Mouse (Mus musculus) forebrain, embryonic 12.5 days (tissue): ENCODE data around the gene Prex1. TPM values are rescaled to one million over a fixed set of nuclear protein-coding genes. Genes with fewer than 3 reads are reported as not detected.

Experiments
- ATAC-seq: fragments of 200-750 bp; cut with Nextera tagmentation; 2 replicates; pipeline ENCODE4 v1.8.0; 2017; ENCODE audit warnings: moderate TSS enrichment; ENCODE audit not compliant: low FRiP score
- H3K27ac ChIP-seq: fragments of 300-500 bp; sonication (generic); 2 replicates; pipeline ENCODE4 v1.5.1; 2016; ENCODE audit warnings: mild to moderate bottlenecking
- H3K27me3 ChIP-seq: fragments of 300-500 bp; sonication (generic); 2 replicates; pipeline ENCODE4 v1.6.1; 2016; ENCODE audit warnings: mild to moderate bottlenecking
- H3K36me3 ChIP-seq: fragments of 300-500 bp; sonication (generic); replicated peaks from 2 replicates; pipeline ENCODE4 v1.6.1; 2016; ENCODE audit warnings: mild to moderate bottlenecking
- H3K4me1 ChIP-seq: fragments of 300-500 bp; sonication (generic); 2 replicates; pipeline ENCODE4 v1.6.1; 2016
- H3K4me2 ChIP-seq: fragments of 300-500 bp; sonication (generic); 2 replicates; pipeline ENCODE4 v1.6.1; 2016; ENCODE audit warnings: mild to moderate bottlenecking, moderate library complexity
- H3K4me3 ChIP-seq: fragments of 300-500 bp; sonication (generic); replicated peaks from 2 replicates; pipeline ENCODE4 v1.5.1; 2016; ENCODE audit warnings: mild to moderate bottlenecking
- H3K9ac ChIP-seq: fragments of 300-500 bp; sonication (generic); 2 replicates; pipeline ENCODE4 v1.6.1; 2016; ENCODE audit warnings: mild to moderate bottlenecking
- H3K9me3 ChIP-seq: fragments of 300-500 bp; sonication (generic); 2 replicates; pipeline ENCODE4 v1.6.1; 2016
- WGBS: fragments of 180-500 bp; shearing (Covaris S2); methylation state at CpG from one replicate; pipeline ENCODE4 v1.1.7; 2016; 5-methylcytosine and 5-hydroxymethylcytosine counted together
- polyA plus RNA-seq: library from polyadenylated mRNA; unstranded; fragments of >200 nt; fragmentation: Nextera tagmentation; extraction: Ambion mirVana; gene quantifications from 2 replicates; pipeline ENCODE4 v1.2.1, GENCODE M21; 2016

Prex1 gene
- polyA plus RNA-seq, 1 experiment from 2014 or later = 29.9 TPM

DNA sequence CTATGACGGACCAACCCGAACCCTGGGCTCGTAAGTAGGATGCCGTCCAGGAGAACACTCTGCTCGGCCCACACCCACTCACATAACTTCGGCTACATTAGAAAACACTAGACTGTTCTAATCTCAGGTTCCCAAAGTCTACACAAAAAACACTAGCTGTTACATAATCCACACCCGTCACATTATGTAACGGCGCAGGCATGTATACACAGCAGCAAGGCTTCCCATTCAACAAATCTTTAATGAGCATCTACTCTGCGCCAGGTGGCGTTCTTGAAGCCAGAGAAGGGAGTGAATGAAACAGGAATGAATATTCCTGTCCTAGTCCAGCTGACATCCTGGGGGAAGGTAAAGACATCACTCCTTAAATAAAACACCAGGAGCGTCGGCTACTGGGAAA, 12.9 kb downstream of the Prex1 start:
- 89% methylated on average over 13 of the region's 13 CpGs for WGBS
- Histone ChIP-seq H3K9me3 (no peaks in the 10 kb centered on the region), H3K27me3 (no peaks in the 10 kb centered on the region), H3K27ac (no peak overlapping the region), H3K9ac (no peak overlapping the region), H3K4me2 (no peak overlapping the region), H3K4me3 (no peak overlapping the region), H3K4me1 (peaks cover 6% of the 10 kb centered on the region; the same call in 1 of the 2 replicates), H3K36me3 (peaks cover 15% of the 10 kb centered on the region)
- no peak for ATAC-seq

GRCm38 (mm10) chr2:166700116-166700515, 13.5 kb downstream of the Prex1 start:
- Histone ChIP-seq H3K9ac (no peak overlapping the region), H3K27ac (no peak overlapping the region), H3K4me3 (no peak overlapping the region), H3K9me3 (no peaks in the 10 kb centered on the region), H3K4me1 (peaks cover 6% of the 10 kb centered on the region; the same call in 1 of the 2 replicates), H3K4me2 (no peak overlapping the region), H3K27me3 (no peaks in the 10 kb centered on the region), H3K36me3 (peaks cover 9% of the 10 kb centered on the region)
- WGBS = 57% methylated on average over 8 of the region's 8 CpGs
- ATAC-seq = no peak

DNA sequence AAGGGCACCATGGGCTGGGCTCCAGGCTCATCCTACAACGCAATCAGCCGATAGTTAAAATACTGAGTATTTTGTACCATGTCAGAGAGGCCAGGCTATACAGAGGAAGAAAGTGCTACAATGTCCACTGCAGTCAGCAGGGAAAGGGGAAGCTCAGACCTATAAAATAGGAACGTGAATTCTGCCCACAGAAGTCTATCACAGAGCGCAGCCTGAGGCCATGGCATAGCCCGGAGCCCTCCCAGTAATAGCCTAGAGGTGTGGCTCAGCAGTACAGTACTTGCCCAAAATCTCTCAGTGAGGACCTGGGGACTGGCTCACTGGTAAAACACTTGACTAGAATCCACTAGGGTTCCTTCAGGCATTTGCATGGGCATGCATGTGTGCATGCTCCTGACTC, 14.1 kb downstream of the Prex1 start:
- peaks cover 6% of the 10 kb centered on the region; the same call in 1 of the 2 replicates for H3K4me1 ChIP-seq
- H3K4me3 ChIP-seq = no peak overlapping the region
- no peak overlapping the region for H3K9ac ChIP-seq
- no peak overlapping the region for H3K27ac ChIP-seq
- WGBS = 94% methylated on average over 5 of the region's 5 CpGs
- no peaks in the 10 kb centered on the region for H3K27me3 ChIP-seq
- H3K4me2 ChIP-seq = no peak overlapping the region
- no peak for ATAC-seq
- H3K9me3 ChIP-seq = no peaks in the 10 kb centered on the region
- H3K36me3 ChIP-seq = peaks cover 7% of the 10 kb centered on the region; the same call in 1 of the 2 replicates

- Histone ChIP-seq H3K9ac (no peak overlapping the region), H3K4me2 (no peak overlapping the region), H3K27ac (no peak overlapping the region), H3K27me3 (no peaks in the 10 kb centered on the region), H3K4me3 (no peak overlapping the region), H3K36me3 (0 out of 2 replicates have a peak, but pooled peaks cover 4% of the 10 kb centered on the region), H3K4me1 (peaks cover 21% of the 10 kb centered on the region), H3K9me3 (no peaks in the 10 kb centered on the region)
- ATAC-seq = no peak
- WGBS = 91% methylated on average over 2 of the region's 2 CpGs
Observed at GRCm38 (mm10) chr2:166694616-166695015, 19.0 kb downstream of the Prex1 start.

DNA sequence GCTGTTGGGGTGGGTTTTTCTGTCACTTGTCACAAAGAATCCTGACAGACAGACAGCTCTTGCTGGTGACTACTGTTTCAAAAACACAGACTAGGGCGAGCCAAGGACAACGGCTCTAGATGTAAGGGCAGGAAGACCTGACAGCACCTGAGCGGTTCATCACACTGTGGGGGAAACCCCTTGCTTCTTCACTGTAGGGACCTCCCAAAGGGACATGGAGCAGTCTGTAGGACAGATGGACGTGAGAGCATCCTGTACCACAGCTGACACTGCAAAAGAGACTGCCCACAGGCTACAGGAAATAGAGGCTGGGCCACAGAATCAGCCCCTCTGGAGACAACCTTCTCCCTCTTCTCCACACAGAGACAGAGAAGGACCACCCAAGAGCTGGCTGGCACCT, 20.2 kb downstream of the Prex1 start:
- 93% methylated on average over 4 of the region's 4 CpGs for WGBS
- H3K27ac ChIP-seq = no peak overlapping the region
- H3K36me3 ChIP-seq = 0 out of 2 replicates have a peak, but pooled peaks cover 4% of the 10 kb centered on the region
- H3K27me3 ChIP-seq = no peaks in the 10 kb centered on the region
- no peak overlapping the region for H3K4me3 ChIP-seq
- no peak for ATAC-seq
- H3K4me2 ChIP-seq = no peak overlapping the region
- H3K9ac ChIP-seq = no peak overlapping the region
- H3K4me1 ChIP-seq = peaks cover 22% of the 10 kb centered on the region
- H3K9me3 ChIP-seq = no peaks in the 10 kb centered on the region

DNA sequence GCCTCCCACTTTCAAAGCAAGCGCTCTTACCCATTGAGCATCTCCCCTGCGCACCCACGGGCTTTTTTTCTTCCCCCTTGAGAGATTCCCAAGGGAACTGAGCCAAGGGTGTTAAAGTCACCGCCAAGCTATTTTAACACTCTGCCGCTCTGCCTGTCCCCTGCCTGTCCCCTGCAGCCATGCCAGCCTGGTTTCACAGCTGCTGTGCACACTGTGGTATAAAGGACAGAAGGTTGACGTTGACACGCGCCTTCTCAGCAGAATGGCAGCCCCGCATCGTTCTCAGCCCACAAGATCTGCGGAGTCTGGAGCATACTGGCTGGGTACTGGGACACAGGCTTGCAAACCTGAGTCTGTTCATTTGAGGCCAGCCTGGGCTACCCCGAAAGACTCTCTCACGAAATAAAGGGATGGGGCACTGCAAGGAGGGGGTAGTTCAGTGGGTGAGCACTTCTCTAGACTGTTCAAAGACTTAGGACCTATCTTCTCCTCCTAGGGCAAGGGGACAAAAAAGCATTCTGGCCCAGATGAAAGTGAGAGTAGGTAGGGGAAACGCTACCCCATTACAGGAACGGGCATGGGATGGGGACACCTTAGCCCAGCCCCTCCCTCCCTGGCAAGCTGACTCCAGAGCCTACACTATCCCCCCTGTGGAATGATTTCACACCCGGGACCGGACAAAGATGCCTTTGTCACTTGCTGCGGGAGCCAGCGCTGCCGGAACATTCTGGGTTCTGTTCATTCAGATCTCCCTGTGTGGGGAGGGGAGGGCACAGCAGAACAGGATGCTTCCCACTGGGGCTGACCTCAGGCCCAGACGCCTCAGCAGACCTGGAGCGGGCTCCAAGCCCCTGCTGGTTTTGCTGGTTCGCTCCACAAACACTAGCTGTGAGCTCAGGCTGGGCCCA, 21.8 kb downstream of the Prex1 start:
- WGBS = 62% methylated on average over 23 of the region's 23 CpGs
- H3K27ac ChIP-seq = peak overlapping the region; percentile 71

GRCm38 (mm10) chr2:166686917-166687316, 26.7 kb downstream of the Prex1 start:
- Histone ChIP-seq H3K4me3 (no peak overlapping the region), H3K36me3 (no peaks in the 10 kb centered on the region), H3K27me3 (no peaks in the 10 kb centered on the region; the same call in 1 of the 2 replicates), H3K9me3 (no peaks in the 10 kb centered on the region), H3K4me2 (no peak overlapping the region), H3K27ac (peak overlapping the region; percentile 63), H3K9ac (no peak overlapping the region), H3K4me1 (peaks cover 47% of the 10 kb centered on the region)
- 35% methylated on average over 6 of the region's 6 CpGs for whole genome bisulfite sequencing
- no peak for ATAC-seq

More for the DNA sequence above, 21.8 kb downstream of the Prex1 start:
- peak; percentile 40 for ATAC-seq
- Histone ChIP-seq H3K27me3 (no peaks in the 10 kb centered on the region), H3K4me1 (peaks cover 30% of the 10 kb centered on the region), H3K9me3 (no peaks in the 10 kb centered on the region), H3K4me3 (no peak overlapping the region), H3K4me2 (no peak overlapping the region), H3K36me3 (0 out of 2 replicates have a peak, but pooled peaks cover 4% of the 10 kb centered on the region), H3K9ac (no peak overlapping the region)

- ATAC-seq = no peak
- H3K4me1 ChIP-seq = peaks cover 42% of the 10 kb centered on the region
- 0 out of 2 replicates have a peak overlapping the region, but pooled peaks have one; percentile 63 for H3K27ac ChIP-seq
- H3K4me2 ChIP-seq = no peak overlapping the region
- H3K9me3 ChIP-seq = no peaks in the 10 kb centered on the region
- no peaks in the 10 kb centered on the region for H3K36me3 ChIP-seq
- no peak overlapping the region for H3K9ac ChIP-seq
- no peaks in the 10 kb centered on the region; the same call in 1 of the 2 replicates for H3K27me3 ChIP-seq
- H3K4me3 ChIP-seq = no peak overlapping the region
- 80% methylated on average over 7 of the region's 8 CpGs for whole genome bisulfite sequencing
Observed at GRCm38 (mm10) chr2:166685824-166686223, 27.8 kb downstream of the Prex1 start.

DNA sequence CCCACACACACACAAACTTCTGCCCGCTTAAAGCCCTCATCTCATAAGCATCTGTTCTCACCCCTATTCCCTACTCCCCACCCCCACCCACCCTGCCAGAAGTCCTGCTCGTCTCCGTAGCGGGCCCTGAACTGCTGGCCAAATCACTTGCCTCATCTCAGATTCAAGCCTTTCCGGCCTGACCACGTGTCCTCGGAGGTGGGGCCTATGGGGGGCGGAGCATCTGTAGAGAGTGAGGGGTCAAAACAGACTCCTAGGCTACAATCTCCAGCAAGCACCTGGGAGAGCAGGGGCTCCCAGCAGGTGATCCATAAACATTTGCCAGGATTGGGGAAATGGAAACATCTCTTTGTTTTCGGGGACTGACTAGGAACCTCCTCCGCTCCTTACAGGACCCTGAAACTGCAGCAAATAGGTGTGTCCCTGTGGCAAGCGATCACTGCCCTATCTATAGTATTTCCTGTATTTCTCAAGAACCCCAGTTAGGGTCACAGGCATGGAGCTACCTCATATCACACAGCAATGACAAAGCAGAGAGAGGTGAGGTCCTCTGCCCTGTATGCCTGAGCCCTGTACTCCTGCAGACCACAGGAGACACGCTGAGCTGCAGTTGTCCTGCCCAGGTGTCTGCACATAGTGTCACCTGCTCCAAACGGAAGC, 29.6 kb downstream of the Prex1 start:
- H3K27me3 ChIP-seq = no peaks in the 10 kb centered on the region; the same call in 1 of the 2 replicates
- no peaks in the 10 kb centered on the region for H3K36me3 ChIP-seq
- 11% methylated on average over 13 of the region's 13 CpGs for WGBS
- H3K9ac ChIP-seq = no peak overlapping the region
- no peak overlapping the region for H3K4me2 ChIP-seq
- no peak for ATAC-seq
- H3K4me3 ChIP-seq = no peak overlapping the region
- peak overlapping the region; percentile 53; the same call in 1 of the 2 replicates for H3K27ac ChIP-seq
- H3K4me1 ChIP-seq = peaks cover 52% of the 10 kb centered on the region
- no peaks in the 10 kb centered on the region for H3K9me3 ChIP-seq

DNA sequence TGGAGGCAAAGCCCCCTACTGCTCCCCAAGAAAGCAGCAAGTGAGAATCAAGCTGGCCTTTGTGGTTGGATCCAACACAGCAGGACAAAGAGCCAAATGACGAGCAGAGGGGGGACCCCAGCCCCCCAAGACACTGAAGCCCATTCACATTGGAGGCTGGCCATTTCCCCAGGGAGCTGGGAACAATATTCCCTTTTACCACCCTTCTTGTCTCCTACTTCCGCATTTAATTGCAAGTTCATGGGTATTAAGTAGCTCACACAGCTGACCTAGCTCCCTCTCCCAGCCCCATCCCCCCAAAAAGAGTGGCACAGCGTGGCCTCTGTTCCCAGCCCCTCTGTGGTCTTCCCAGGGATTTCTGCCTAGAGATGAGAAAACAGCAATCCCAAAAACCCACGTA, 30.8 kb downstream of the Prex1 start:
- no peaks in the 10 kb centered on the region for H3K9me3 ChIP-seq
- peak overlapping the region; percentile 10; the same call in 1 of the 2 replicates for H3K4me2 ChIP-seq
- H3K27ac ChIP-seq = peak overlapping the region; percentile 51
- no peaks in the 10 kb centered on the region for H3K36me3 ChIP-seq
- 15% methylated on average over 4 of the region's 4 CpGs for WGBS
- no peak for ATAC-seq
- H3K4me1 ChIP-seq = peaks cover 63% of the 10 kb centered on the region
- no peak overlapping the region for H3K9ac ChIP-seq
- no peak overlapping the region for H3K4me3 ChIP-seq
- H3K27me3 ChIP-seq = no peaks in the 10 kb centered on the region; the same call in 1 of the 2 replicates

DNA sequence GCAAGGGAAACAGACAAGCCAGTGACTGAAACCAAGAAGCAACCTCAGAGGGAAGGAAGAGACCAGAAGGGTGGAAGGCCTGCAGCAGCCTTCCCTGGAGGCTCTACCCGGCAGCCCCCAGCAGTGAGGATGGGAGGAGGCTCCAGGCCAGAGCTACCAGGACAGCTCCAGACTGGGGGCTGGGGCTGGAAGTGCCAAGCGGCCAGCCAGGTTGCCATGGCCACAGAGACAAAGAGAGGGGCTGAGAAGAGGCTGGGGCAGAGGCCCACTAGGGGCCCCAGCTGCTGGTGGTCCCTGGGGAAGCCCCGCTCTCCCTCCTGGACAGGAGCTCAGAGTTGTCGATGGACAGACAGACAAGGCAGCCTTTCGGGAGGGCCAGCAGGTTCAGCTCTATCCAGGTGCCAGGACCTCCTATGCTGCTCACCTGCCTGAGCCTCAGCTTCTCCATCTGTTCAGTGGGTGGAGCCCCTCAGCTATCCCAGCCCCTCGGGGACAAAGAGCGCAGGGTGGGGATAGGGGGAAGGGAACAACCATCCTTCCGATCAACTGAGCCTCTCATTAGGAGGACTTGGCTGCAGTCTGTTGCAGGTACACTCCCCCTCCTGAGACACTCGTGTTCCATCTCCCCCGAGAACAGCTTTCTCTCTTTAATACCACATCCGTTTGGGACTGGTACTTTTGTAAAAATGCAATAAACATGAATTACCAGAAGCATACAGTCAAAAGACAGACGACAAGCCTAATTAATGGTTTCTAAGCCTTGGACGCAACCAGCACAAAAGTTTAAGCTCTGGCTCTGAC, 34.5 kb downstream of the Prex1 start:
- Histone ChIP-seq H3K4me3 (no peak overlapping the region), H3K9me3 (no peaks in the 10 kb centered on the region), H3K9ac (peak overlapping the region; percentile 22; the same call in 1 of the 2 replicates), H3K27ac (peak overlapping the region; percentile 87), H3K4me2 (peak overlapping the region; percentile 32), H3K36me3 (no peaks in the 10 kb centered on the region), H3K27me3 (no peaks in the 10 kb centered on the region; the same call in 1 of the 2 replicates), H3K4me1 (peaks cover 79% of the 10 kb centered on the region)
- ATAC-seq = peak; percentile 87
- WGBS = 10% methylated on average over 13 of the region's 13 CpGs
